Mouse (Mus musculus) heart, embryonic 14.5 days (tissue): ENCODE measurements around the gene Gcnt1. TPM values are rescaled to one million over a fixed set of nuclear protein-coding genes. Genes with fewer than 3 reads are reported as not detected.

ENCODE experiments used
- ATAC-seq: fragments of 200-750 bp; cut with Nextera tagmentation; 2 replicates; pipeline ENCODE4 v1.8.0; 2017; ENCODE audit warnings: low read depth, moderate TSS enrichment; ENCODE audit not compliant: insufficient number of reproducible peaks, insufficient read depth, low FRiP score
- H3K27ac ChIP-seq, 2 experiments: fragments of 200-500 bp in 1 of 2; fragments of 300-500 bp in 1 of 2; sonication (generic) in 1 of 2; replicated peaks in 1 of 2; 2 replicates each; pipeline ENCODE4 v1.5.1; 2012 to 2014; ENCODE audit warnings: low read depth in 2 of 2, low read length in 2 of 2, control low read depth in 1 of 2, mild to moderate bottlenecking in 1 of 2, mixed read lengths in 1 of 2; ENCODE audit not compliant: control insufficient read depth in 1 of 2, insufficient read depth in 1 of 2
- H3K27me3 ChIP-seq: fragments of 300-500 bp; sonication (generic); 2 replicates; pipeline ENCODE4 v1.6.1; 2014; ENCODE audit warnings: mild to moderate bottlenecking, low read length, control low read depth; ENCODE audit not compliant: control insufficient read depth, insufficient read depth
- H3K36me3 ChIP-seq: fragments of 300-500 bp; sonication (generic); 2 replicates; pipeline ENCODE4 v1.6.1; 2014; ENCODE audit warnings: mild to moderate bottlenecking, control low read depth, low read length, mixed read lengths; ENCODE audit not compliant: control insufficient read depth, insufficient read depth
- H3K4me1 ChIP-seq, 2 experiments: fragments of 200-500 bp in 1 of 2; fragments of 300-500 bp in 1 of 2; sonication (generic) in 1 of 2; 2 replicates each; pipeline ENCODE4 v1.6.1; 2012 to 2014; ENCODE audit warnings: low read length in 2 of 2, control low read depth in 1 of 2, mixed read lengths in 1 of 2; ENCODE audit not compliant: control insufficient read depth in 2 of 2, insufficient read depth in 2 of 2
- H3K4me2 ChIP-seq: fragments of 300-500 bp; sonication (generic); 2 replicates; pipeline ENCODE4 v1.6.1; 2014; ENCODE audit warnings: mild to moderate bottlenecking, low read length
- H3K4me3 ChIP-seq, 2 experiments: fragments of 200-500 bp in 1 of 2; fragments of 300-500 bp in 1 of 2; sonication (generic) in 1 of 2; 2 replicates each; pipeline ENCODE4 v1.5.1; 2012 to 2014; ENCODE audit warnings: low read length in 2 of 2, mild to moderate bottlenecking in 2 of 2, control low read depth in 1 of 2, low read depth in 1 of 2, moderate library complexity in 1 of 2; ENCODE audit not compliant: control insufficient read depth in 1 of 2, insufficient read depth in 1 of 2
- H3K9ac ChIP-seq: fragments of 300-500 bp; sonication (generic); 2 replicates; pipeline ENCODE4 v1.6.1; 2014; ENCODE audit warnings: mild to moderate bottlenecking, low read length
- H3K9me3 ChIP-seq: fragments of 300-500 bp; sonication (generic); 2 replicates; pipeline ENCODE4 v1.6.1; 2016; ENCODE audit warnings: low read length, control low read depth; ENCODE audit not compliant: control insufficient read depth
- WGBS: fragments of 180-500 bp; shearing (Covaris S2); extraction: QIAGEN DNeasy Blood & Tissue Kit; methylation state at CpG from one replicate; pipeline ENCODE4 v1.1.7; 2014; 5-methylcytosine and 5-hydroxymethylcytosine counted together
- polyA plus RNA-seq: library from polyadenylated mRNA; unstranded; fragments of >200 nt; fragmentation: Nextera tagmentation; extraction: Ambion mirVana; gene quantifications from 2 replicates; pipeline ENCODE4 v1.2.1, GENCODE M21; 2014

The Gcnt1 gene
- polyA plus RNA-seq, 1 experiment from 2014 or later = 9.9 TPM

DNA sequence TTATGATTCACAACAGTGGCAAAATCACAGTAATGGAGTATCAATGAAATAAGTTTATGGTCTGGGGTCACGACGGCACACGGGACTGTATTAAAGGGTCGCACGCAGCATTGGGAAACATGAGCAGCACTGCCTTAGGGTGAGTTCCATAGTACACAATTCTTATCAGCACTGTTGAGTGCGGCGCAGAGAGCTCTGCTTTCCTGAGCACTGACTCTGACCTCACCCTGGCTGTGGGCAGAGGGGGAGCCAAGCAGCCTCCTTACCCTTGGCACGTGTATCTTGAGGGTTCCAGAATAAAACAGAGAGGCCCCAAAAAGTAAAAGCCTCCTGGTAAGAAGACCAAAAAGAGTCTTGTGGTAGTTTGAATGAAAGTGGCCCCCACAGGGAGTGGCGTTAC is 4.1 kb downstream of the Gcnt1 start:
- WGBS = 45% methylated on average over 9 of the region's 9 CpGs
- Histone ChIP-seq H3K4me1 (peaks cover 0 to 5% of the 10 kb centered on the region in 2 experiments; a peak in 1 of 4 replicates), H3K27me3 (no peaks in the 10 kb centered on the region), H3K9ac (no peak overlapping the region), H3K4me2 (no peak overlapping the region), H3K4me3 (no peak overlapping the region), H3K27ac (no peak overlapping the region), H3K36me3 (no peaks in the 10 kb centered on the region), H3K9me3 (no peaks in the 10 kb centered on the region)
- no peak for ATAC-seq

DNA sequence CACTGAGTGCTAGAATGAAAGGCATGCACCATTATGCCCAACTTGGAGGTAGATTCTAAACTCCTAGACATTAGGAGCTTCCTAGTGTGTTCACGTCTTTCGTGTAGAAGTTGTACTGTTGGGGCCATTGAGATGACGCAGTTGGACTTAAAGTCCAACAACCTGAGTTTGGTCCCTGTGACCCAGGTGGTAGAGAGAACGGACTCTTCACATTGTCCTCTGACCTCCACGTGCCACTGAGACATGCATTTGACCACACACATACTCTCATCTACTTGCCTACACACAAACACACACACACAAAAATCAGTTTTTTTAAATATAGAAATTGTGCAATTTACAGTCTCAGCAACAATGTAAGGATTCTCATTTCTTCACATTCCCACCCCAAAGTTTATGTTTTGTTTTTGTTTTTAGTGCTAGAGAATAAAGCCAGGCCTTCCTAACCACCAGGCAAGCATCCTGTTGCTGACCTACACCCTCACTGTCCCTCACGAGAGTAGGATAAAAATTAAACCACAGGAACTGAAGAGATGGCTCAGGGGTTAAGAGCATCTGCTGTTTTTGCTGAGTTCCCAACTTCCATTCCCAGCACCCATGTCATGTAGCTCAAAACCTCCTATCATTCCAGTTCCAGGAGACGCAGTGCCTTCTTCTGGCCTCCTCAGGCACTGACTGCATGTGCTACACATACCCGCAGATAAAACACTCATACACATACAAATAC is 6.1 kb downstream of the Gcnt1 start:
- Histone ChIP-seq H3K4me3 (no peak overlapping the region), H3K36me3 (no peaks in the 10 kb centered on the region), H3K4me2 (no peak overlapping the region), H3K4me1 (peaks cover 0 to 5% of the 10 kb centered on the region in 2 experiments; a peak in 1 of 4 replicates), H3K9ac (no peak overlapping the region), H3K27me3 (no peaks in the 10 kb centered on the region), H3K27ac (no peak overlapping the region), H3K9me3 (no peaks in the 10 kb centered on the region)
- ATAC-seq = no peak
- 88% methylated on average over 8 of the region's 8 CpGs for WGBS

DNA sequence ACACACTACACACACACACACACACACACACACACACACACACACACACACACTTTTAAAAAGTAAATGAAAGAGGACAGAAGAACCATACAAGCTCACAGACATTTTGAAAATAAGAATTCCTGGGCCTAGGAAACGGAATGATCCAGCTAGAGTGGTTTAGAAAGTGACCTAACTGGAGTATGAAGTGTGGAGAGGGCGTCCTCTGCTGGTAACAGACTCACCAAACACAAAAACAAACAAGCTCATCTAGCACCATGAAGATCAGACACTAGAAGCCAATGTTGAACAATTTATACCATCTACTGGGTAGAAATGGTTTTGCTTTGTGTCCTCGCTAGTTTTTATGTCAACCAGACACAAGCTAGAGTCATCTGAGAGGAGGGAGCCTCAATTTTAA is 7.9 kb downstream of the Gcnt1 start:
- H3K9ac ChIP-seq = no peak overlapping the region
- H3K4me2 ChIP-seq = no peak overlapping the region
- H3K27ac ChIP-seq = no peak overlapping the region
- H3K9me3 ChIP-seq = no peaks in the 10 kb centered on the region
- H3K27me3 ChIP-seq = no peaks in the 10 kb centered on the region
- ATAC-seq = no peak
- H3K36me3 ChIP-seq = no peaks in the 10 kb centered on the region
- WGBS = 27% methylated on average over 3 of the region's 3 CpGs
- H3K4me1 ChIP-seq = peaks cover 0 to 5% of the 10 kb centered on the region in 2 experiments; a peak in 1 of 4 replicates
- no peak overlapping the region for H3K4me3 ChIP-seq

DNA sequence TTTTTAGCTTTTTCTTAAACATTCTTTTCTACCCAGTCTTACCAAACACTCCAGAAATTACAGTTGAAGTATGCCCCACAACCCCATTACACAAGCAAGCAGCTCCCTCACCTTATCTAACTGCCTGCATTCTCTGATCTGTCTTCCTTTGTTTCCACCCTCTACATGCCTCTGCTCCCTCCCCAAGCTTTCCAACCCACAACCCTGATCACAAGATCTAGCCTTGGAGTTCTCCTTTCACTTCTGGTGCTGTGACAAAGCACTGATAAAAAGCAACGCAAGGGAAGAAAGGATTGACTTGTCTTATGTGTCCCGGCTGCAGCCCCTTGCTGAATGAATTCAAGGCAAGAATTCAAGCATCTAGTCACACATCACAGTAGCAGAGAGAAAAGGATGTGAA is 11.5 kb downstream of the Gcnt1 start:
- 43% methylated on average over 2 of the region's 2 CpGs for WGBS
- H3K4me2 ChIP-seq = no peak overlapping the region

DNA sequence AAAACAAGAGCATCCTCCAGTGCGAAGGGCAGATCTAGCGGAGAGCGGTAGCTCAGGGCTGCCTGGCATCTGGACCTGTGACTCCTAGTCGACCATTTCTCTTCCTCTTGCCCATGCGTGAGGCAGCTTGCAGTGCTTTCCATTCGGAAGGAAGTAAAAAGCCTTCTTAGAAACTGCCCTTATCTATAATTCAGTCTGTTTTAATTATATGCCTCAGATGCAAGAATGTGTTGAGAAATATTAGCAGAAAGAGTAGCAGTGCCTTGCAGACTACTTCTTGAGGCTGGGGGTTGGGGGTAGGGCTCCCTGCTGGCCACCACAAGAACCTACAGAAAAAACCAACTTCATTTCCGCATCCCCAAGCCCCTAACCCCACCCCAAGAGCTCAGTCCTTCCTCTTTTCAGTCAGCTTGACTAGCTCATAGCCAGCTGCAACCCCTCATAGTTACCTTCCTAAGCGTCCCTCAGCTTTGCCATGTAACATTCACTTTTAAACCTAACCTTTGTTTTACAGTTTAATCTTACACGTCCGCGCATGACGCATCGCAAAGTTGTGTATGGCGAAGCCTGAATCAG is 13.2 kb downstream of the Gcnt1 start:
- peaks cover under 1 to 11% of the 10 kb centered on the region in 2 experiments; a peak in 3 of 4 replicates for H3K4me1 ChIP-seq
- no peak overlapping the region for H3K4me2 ChIP-seq
- no peaks in the 10 kb centered on the region for H3K9me3 ChIP-seq
- H3K27ac ChIP-seq = no peak overlapping the region
- ATAC-seq = no peak
- H3K9ac ChIP-seq = no peak overlapping the region
- 71% methylated on average over 14 of the region's 14 CpGs for WGBS
- H3K36me3 ChIP-seq = no peaks in the 10 kb centered on the region
- 0 out of 2 replicates have a peak, but pooled peaks cover 3% of the 10 kb centered on the region for H3K27me3 ChIP-seq
- no peak overlapping the region for H3K4me3 ChIP-seq

More for the DNA sequence above, 11.5 kb downstream of the Gcnt1 start:
- H3K27me3 ChIP-seq = 0 out of 2 replicates have a peak, but pooled peaks cover 3% of the 10 kb centered on the region
- no peaks in the 10 kb centered on the region for H3K9me3 ChIP-seq
- no peak overlapping the region for H3K4me3 ChIP-seq
- no peak overlapping the region for H3K9ac ChIP-seq
- H3K36me3 ChIP-seq = no peaks in the 10 kb centered on the region
- no peak for ATAC-seq
- no peak overlapping the region for H3K27ac ChIP-seq
- H3K4me1 ChIP-seq = no peaks in the 10 kb centered on the region; a peak in 2 of 4 replicates

DNA sequence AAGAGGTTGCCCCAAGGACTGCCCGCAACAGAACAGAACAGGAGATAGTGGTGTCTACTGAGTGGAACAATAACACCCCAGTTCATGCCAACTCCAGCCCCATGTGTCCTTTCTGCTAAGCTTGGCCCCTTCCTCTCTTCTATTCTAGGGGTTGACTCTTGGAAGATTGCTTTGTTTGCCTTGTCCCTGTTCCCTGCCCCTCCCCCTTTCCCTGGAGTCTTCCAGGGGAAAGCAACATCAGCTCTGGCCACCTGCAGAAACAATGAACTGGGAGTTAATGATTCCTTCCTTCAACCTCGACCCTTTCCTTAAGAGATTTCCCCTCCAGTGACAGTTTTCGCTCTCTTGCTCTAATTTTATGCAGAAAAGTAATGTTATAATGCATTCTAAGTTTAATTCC is 15.3 kb downstream of the Gcnt1 start:
- ATAC-seq = no peak
- no peak overlapping the region for H3K9ac ChIP-seq
- H3K27ac ChIP-seq = no peak overlapping the region
- H3K9me3 ChIP-seq = no peaks in the 10 kb centered on the region
- 0 out of 2 replicates have a peak, but pooled peaks cover 3% of the 10 kb centered on the region for H3K27me3 ChIP-seq
- H3K4me2 ChIP-seq = no peak overlapping the region
- H3K36me3 ChIP-seq = no peaks in the 10 kb centered on the region
- H3K4me3 ChIP-seq = no peak overlapping the region
- peaks cover 3 to 14% of the 10 kb centered on the region in 2 experiments; a peak in 3 of 4 replicates for H3K4me1 ChIP-seq
- 67% methylated on average over 3 of the region's 3 CpGs for WGBS

DNA sequence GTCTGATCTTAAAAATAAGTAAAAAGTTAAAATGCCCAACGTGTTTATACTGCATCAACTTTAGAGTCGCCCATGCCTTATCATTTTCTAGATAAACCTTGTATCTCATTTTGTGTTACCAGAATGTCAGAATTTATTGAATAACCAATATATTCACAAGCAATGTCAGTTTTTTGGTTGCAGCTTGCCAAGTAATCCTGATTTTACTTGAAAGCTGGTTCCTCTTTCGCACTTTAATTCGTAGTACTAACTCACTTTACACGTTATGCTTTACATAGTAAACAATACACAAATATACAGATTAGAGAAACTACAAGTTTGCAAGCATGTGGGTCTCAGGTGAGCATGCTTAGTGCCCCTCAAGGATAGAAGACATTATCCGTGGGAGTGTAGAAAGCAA is 15.7 kb downstream of the Gcnt1 start:
- Histone ChIP-seq H3K9me3 (no peaks in the 10 kb centered on the region), H3K36me3 (no peaks in the 10 kb centered on the region), H3K4me1 (peaks cover 3 to 14% of the 10 kb centered on the region in 2 experiments; a peak in 3 of 4 replicates), H3K4me3 (peak overlapping the region in 1 of 2 experiments; percentile 67; a peak in 1 of 4 replicates), H3K4me2 (peak overlapping the region; percentile 85), H3K27ac (no peak overlapping the region), H3K9ac (no peak overlapping the region), H3K27me3 (0 out of 2 replicates have a peak, but pooled peaks cover 3% of the 10 kb centered on the region)
- WGBS = 62% methylated on average over 6 of the region's 6 CpGs
- no peak for ATAC-seq
